Mouse (Mus musculus) stomach, postnatal 0 days (tissue): ENCODE results near the gene Zfp683.

Experiments used
- CTCF ChIP-seq: IDR thresholded peaks from 2 replicates; pipeline ENCODE4 v1.5.1; 2016; ENCODE audit warnings: antibody characterized with exemption, low read depth, mild to moderate bottlenecking, moderate library complexity
- EP300 ChIP-seq: optimal IDR thresholded peaks from 2 replicates; pipeline ENCODE3; 2016; ENCODE audit warnings: antibody characterized with exemption

- peak; percentile 79 for TF ChIP-seq CTCF
- no peak for TF ChIP-seq EP300
Observed at GRCm38 (mm10) chr4:134078694-134079093, 25.1 kb downstream of the Zfp683 start.
